Mouse (Mus musculus) MEL (cell line): ENCODE measurements at regions not wholly inside any gene's neighbourhood (a gene's known extent, or its start where the extent isn't known, plus 50 kb on each side); places are given as distances from the start of the nearest gene placed in this dataset.
A peak's percentile ranks its signal among the peaks of the same experiment; 100 is the strongest.

Experiments
- DNase-seq: peaks from one replicate; pipeline ENCODE4 v3.0.0; 2011; ENCODE audit warnings: low read depth, low spot score
- H3K27ac ChIP-seq: 2 replicates; pipeline ENCODE4 v1.5.1; 2012; ENCODE audit warnings: low read depth, mild to moderate bottlenecking, control low read depth, low read length, moderate library complexity; ENCODE audit not compliant: control insufficient read depth
- H3K27me3 ChIP-seq, 2 experiments: fragments of 150-350 bp in 1 of 2; sonication (generic) in 1 of 2; 2 replicates each; pipeline ENCODE4 v1.6.1; 2012; ENCODE audit warnings: low read length in 2 of 2, mild to moderate bottlenecking in 2 of 2, improper control_type of control experiment in 1 of 2, moderate library complexity in 1 of 2; ENCODE audit not compliant: insufficient read depth in 2 of 2, control insufficient read depth in 1 of 2
- H3K36me3 ChIP-seq, 2 experiments: 2 replicates each; pipeline ENCODE4 v1.6.1; 2012 to 2014; ENCODE audit warnings: low read length in 2 of 2, improper control_type of control experiment in 1 of 2, inconsistent platforms in 1 of 2, mild to moderate bottlenecking in 1 of 2; ENCODE audit not compliant: insufficient read depth in 2 of 2, control insufficient read depth in 1 of 2
- H3K4me1 ChIP-seq, 2 experiments: fragments of 150-350 bp in 1 of 2; sonication (generic) in 1 of 2; 2 replicates each; pipeline ENCODE4 v1.6.1; 2012; ENCODE audit warnings: low read length in 2 of 2, improper control_type of control experiment in 1 of 2, mild to moderate bottlenecking in 1 of 2; ENCODE audit not compliant: insufficient read depth in 2 of 2, control insufficient read depth in 1 of 2
- H3K4me3 ChIP-seq, 2 experiments: fragments of 150-350 bp in 1 of 2; sonication (generic) in 1 of 2; 2 replicates each; pipeline ENCODE4 v1.5.1; 2012; ENCODE audit warnings: low read depth in 2 of 2, low read length in 2 of 2, mild to moderate bottlenecking in 2 of 2, moderate library complexity in 2 of 2, control low read depth in 1 of 2, improper control_type of control experiment in 1 of 2; ENCODE audit not compliant: control insufficient read depth in 1 of 2, insufficient read depth in 1 of 2
- H3K79me2 ChIP-seq: 2 replicates; pipeline ENCODE4 v1.6.1; 2012; ENCODE audit warnings: mild to moderate bottlenecking, low read length, moderate library complexity; ENCODE audit not compliant: control insufficient read depth, poor library complexity, insufficient read depth
- H3K9ac ChIP-seq: 2 replicates; pipeline ENCODE4 v1.6.1; 2012; ENCODE audit warnings: low read depth, mild to moderate bottlenecking, control low read depth, low read length, moderate library complexity; ENCODE audit not compliant: control insufficient read depth, poor library complexity, severe bottlenecking
- H3K9me3 ChIP-seq: fragments of 150-350 bp; sonication (generic); replicated peaks from 2 replicates; pipeline ENCODE4 v1.6.1; 2012; ENCODE audit warnings: mild to moderate bottlenecking, low read length, improper control_type of control experiment, moderate library complexity; ENCODE audit not compliant: insufficient read depth
- BHLHE40 ChIP-seq: IDR thresholded peaks from 2 replicates; pipeline ENCODE4 v1.6.1; 2012; ENCODE audit warnings: low read depth, mild to moderate bottlenecking, inconsistent platforms, low read length, improper control_type of control experiment, borderline replicate concordance
- CHD1 ChIP-seq: IDR thresholded peaks from 2 replicates; pipeline ENCODE4 v1.6.1; 2012; ENCODE audit warnings: low read depth, mild to moderate bottlenecking, inconsistent platforms, low read length, improper control_type of control experiment
- CHD2 ChIP-seq: IDR thresholded peaks from 2 replicates; pipeline ENCODE4 v1.6.1; 2011; ENCODE audit warnings: low read length, improper control_type of control experiment
- CTCF ChIP-seq, 3 experiments: IDR thresholded peaks in 2 of 3; conservative IDR thresholded peaks in 1 of 3; 2 replicates each; pipeline ENCODE4 v1.5.1; 2011 to 2012; ENCODE audit warnings: low read length in 3 of 3, low read depth in 2 of 3, mild to moderate bottlenecking in 2 of 3, improper control_type of control experiment in 1 of 3, inconsistent platforms in 1 of 3, mixed read lengths in 1 of 3, moderate library complexity in 1 of 3; ENCODE audit not compliant: control insufficient read depth in 1 of 3, insufficient read depth in 1 of 3, poor library complexity in 1 of 3, severe bottlenecking in 1 of 3
- ELF1 ChIP-seq: IDR thresholded peaks from 2 replicates; pipeline ENCODE4 v1.6.1; 2014; ENCODE audit warnings: low read depth, mild to moderate bottlenecking, inconsistent platforms, low read length, improper control_type of control experiment, moderate library complexity
- ETS1 ChIP-seq: IDR thresholded peaks from 2 replicates; pipeline ENCODE4 v1.6.1; 2012; ENCODE audit warnings: low read depth, mild to moderate bottlenecking, inconsistent platforms, low read length, improper control_type of control experiment, moderate library complexity
- HCFC1 ChIP-seq: IDR thresholded peaks from 2 replicates; pipeline ENCODE4 v1.6.1; 2012; ENCODE audit warnings: low read depth, mild to moderate bottlenecking, inconsistent platforms, low read length, improper control_type of control experiment, moderate library complexity
- KAT2A ChIP-seq: conservative IDR thresholded peaks from 2 replicates; pipeline ENCODE4 v1.6.1; 2012; ENCODE audit warnings: low read depth, low read length, improper control_type of control experiment, inconsistent platforms
- NELFE ChIP-seq: IDR thresholded peaks from 2 replicates; pipeline ENCODE4 v1.6.1; 2011; ENCODE audit warnings: low read depth, low read length, improper control_type of control experiment
- NRF1 ChIP-seq: IDR thresholded peaks from 2 replicates; pipeline ENCODE4 v1.6.1; 2014; ENCODE audit warnings: low read depth, mild to moderate bottlenecking, inconsistent platforms, low read length, improper control_type of control experiment, moderate library complexity; ENCODE audit not compliant: poor library complexity, insufficient read depth, severe bottlenecking
- POLR2AphosphoS2 ChIP-seq: IDR thresholded peaks from 2 replicates; pipeline ENCODE4 v1.6.1; 2011; ENCODE audit warnings: low read length, improper control_type of control experiment
- RAD21 ChIP-seq: IDR thresholded peaks from 2 replicates; pipeline ENCODE4 v1.6.1; 2011; ENCODE audit warnings: mild to moderate bottlenecking, low read depth, low read length, improper control_type of control experiment
- RCOR1 ChIP-seq: IDR thresholded peaks from 2 replicates; pipeline ENCODE4 v1.6.1; 2012; ENCODE audit warnings: low read depth, mild to moderate bottlenecking, inconsistent platforms, low read length, improper control_type of control experiment
- SIN3A ChIP-seq: IDR thresholded peaks from 2 replicates; pipeline ENCODE4 v1.6.1; 2012; ENCODE audit warnings: low read length, improper control_type of control experiment, inconsistent platforms
- SMC3 ChIP-seq: IDR thresholded peaks from 2 replicates; pipeline ENCODE4 v1.6.1; 2011; ENCODE audit warnings: low read depth, low read length, improper control_type of control experiment
- TBP ChIP-seq: IDR thresholded peaks from 2 replicates; pipeline ENCODE4 v1.8.0; 2011; ENCODE audit warnings: low read depth, low read length, improper control_type of control experiment
- UBTF ChIP-seq: IDR thresholded peaks from 2 replicates; pipeline ENCODE4 v1.6.1; 2012; ENCODE audit warnings: low read depth, mild to moderate bottlenecking, inconsistent platforms, low read length, improper control_type of control experiment, moderate library complexity, borderline replicate concordance; ENCODE audit not compliant: insufficient read depth
- USF1 ChIP-seq: IDR thresholded peaks from 2 replicates; pipeline ENCODE4 v1.6.1; 2014; ENCODE audit warnings: low read depth, mild to moderate bottlenecking, inconsistent platforms, low read length, improper control_type of control experiment, moderate library complexity
- ZC3H11A ChIP-seq: IDR thresholded peaks from 2 replicates; pipeline ENCODE4 v1.6.1; 2012; ENCODE audit warnings: low read depth, mild to moderate bottlenecking, inconsistent platforms, low read length, improper control_type of control experiment
- ZNF384 ChIP-seq: IDR thresholded peaks from 2 replicates; pipeline ENCODE4 v1.6.1; 2012; ENCODE audit warnings: low read depth, mild to moderate bottlenecking, inconsistent platforms, low read length, improper control_type of control experiment

DNA sequence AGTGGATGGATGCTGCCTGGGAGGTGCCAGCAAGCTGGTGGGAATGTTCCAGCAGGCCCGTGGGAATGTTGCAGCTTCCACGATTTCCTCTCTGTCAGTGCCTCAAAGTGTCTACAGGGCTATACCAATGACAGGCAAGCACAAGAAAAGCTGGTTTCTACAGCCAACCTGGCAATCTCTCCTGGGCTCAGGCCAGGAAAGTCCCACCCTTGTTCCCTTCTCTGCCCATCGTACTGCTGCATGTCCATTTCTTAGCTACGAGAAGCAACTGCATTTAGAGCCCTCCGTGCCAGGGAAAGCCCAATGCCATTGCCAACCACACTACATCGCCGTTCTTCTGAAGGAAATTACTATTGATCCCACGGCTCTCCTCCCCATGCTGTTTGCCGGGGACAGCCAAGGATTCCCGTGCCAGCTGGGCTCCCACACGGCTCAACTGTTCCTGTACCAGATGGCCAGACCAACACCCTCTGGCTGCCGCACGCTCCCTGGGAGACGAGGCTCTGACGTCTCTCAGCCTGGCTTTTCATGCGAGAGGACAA lies 359.7 kb downstream of the Bcor start:
- Histone ChIP-seq H3K36me3 (peaks cover 0 to 15% of the 10 kb centered on the region in 2 experiments; a peak in 2 of 4 replicates), H3K27me3 (no peaks in the 10 kb centered on the region), H3K9ac (no peak overlapping the region), H3K4me1 (peaks cover 0 to 23% of the 10 kb centered on the region in 2 experiments; a peak in 2 of 4 replicates), H3K4me3 (no peak overlapping the region), H3K27ac (no peak overlapping the region), H3K79me2 (no peaks in the 10 kb centered on the region; the same call in 1 of the 2 replicates), H3K9me3 (no peaks in the 10 kb centered on the region)
- TF ChIP-seq USF1 (no peak), ETS1 (no peak), HCFC1 (no peak), NRF1 (no peak), TBP (no peak), NELFE (no peak)
- DNase-seq: no peak

DNA sequence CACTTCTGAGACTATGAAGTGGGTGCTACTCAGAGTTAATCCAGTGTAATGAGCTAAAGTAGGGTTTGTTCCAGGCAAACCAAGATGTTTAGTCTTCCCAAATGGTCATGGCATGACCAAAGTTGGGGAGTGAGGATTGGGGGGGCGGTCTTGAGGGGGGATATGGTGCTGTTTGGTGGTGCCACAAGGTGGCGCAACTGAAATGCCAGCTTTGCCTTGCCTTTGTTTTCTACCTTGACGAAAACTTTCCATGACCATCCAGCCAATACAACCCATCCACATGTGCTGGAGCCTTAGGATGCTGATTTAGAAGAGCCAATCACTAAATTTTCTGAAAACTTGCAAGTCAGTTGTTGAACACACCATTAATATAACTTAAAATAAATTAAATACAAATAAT lies 358.9 kb downstream of the Bcor start:
- no peak overlapping the region for H3K9ac ChIP-seq
- no peak overlapping the region for H3K4me3 ChIP-seq
- peaks cover 0 to 15% of the 10 kb centered on the region in 2 experiments; a peak in 2 of 4 replicates for H3K36me3 ChIP-seq
- H3K9me3 ChIP-seq: no peaks in the 10 kb centered on the region
- H3K27ac ChIP-seq: no peak overlapping the region
- peaks cover 0 to 23% of the 10 kb centered on the region in 2 experiments; a peak in 2 of 4 replicates for H3K4me1 ChIP-seq
- no peaks in the 10 kb centered on the region; the same call in 1 of the 2 replicates for H3K79me2 ChIP-seq
- peak; percentile 67 for DNase-seq
- H3K27me3 ChIP-seq: no peaks in the 10 kb centered on the region
- TF ChIP-seq CTCF (IDR thresholded peaks at IDR 0.05 in 2 of 3, conservative IDR thresholded peaks at IDR 0.05 in 1 of 3; ENCODE audit: control insufficient read depth in 1 of 3, insufficient read depth in 1 of 3, low read depth in 2 of 3, low read length in 3 of 3, poor library complexity in 1 of 3, severe bottlenecking in 1 of 3) (peak; percentile 68 to 78 (median 75)), RAD21 (peak; percentile 75), TBP (no peak), ZC3H11A (peak; percentile 86), SMC3 (peak; percentile 92)

DNA sequence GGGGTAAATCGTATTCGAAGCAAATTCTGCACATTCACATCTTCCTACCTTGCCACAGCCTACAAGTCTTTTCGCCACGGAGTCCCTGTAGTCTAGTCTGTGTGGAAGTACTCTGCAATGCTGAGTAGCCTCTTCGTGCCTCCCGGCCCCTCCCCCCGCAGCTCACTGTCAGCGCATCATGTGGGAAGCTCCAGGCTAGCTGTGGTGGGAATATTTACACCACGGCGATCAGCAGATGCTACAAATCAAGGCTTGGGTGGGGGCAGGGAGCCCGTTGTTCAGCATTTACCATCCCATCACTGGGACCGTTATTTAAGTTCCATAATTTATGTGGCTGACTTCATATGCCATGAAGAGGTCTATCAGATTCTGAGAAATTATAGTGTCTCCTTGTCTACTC lies 358.5 kb downstream of the Bcor start:
- Histone ChIP-seq H3K4me3 (peak overlapping the region in 1 of 2 experiments; percentile 17; a peak in 1 of 4 replicates), H3K36me3 (peaks cover 0 to 15% of the 10 kb centered on the region in 2 experiments; a peak in 2 of 4 replicates), H3K27ac (peak overlapping the region; percentile 21; the same call in 1 of the 2 replicates), H3K9me3 (no peaks in the 10 kb centered on the region), H3K27me3 (no peaks in the 10 kb centered on the region), H3K79me2 (no peaks in the 10 kb centered on the region; the same call in 1 of the 2 replicates), H3K9ac (no peak overlapping the region; the same call in 1 of the 2 replicates), H3K4me1 (peaks cover 0 to 23% of the 10 kb centered on the region in 2 experiments; a peak in 2 of 4 replicates)
- TF ChIP-seq CHD2 (no peak), ZNF384 (no peak), RCOR1 (no peak), POLR2AphosphoS2 (no peak), BHLHE40 (no peak), UBTF (no peak), SIN3A (no peak), ELF1 (no peak), KAT2A (no peak), RAD21 (no peak), CHD1 (no peak), ETS1 (no peak), HCFC1 (no peak)
- peak; percentile 52 for DNase-seq
